Mouse (Mus musculus): ENCODE measurements around the gene Zap70. TPM values are rescaled to one million over a fixed set of nuclear protein-coding genes. Genes with fewer than 3 reads are reported as not detected.

The Zap70 gene
- polyA plus RNA-seq, 1 experiment from 2014 or later: 0.33 TPM

DNA sequence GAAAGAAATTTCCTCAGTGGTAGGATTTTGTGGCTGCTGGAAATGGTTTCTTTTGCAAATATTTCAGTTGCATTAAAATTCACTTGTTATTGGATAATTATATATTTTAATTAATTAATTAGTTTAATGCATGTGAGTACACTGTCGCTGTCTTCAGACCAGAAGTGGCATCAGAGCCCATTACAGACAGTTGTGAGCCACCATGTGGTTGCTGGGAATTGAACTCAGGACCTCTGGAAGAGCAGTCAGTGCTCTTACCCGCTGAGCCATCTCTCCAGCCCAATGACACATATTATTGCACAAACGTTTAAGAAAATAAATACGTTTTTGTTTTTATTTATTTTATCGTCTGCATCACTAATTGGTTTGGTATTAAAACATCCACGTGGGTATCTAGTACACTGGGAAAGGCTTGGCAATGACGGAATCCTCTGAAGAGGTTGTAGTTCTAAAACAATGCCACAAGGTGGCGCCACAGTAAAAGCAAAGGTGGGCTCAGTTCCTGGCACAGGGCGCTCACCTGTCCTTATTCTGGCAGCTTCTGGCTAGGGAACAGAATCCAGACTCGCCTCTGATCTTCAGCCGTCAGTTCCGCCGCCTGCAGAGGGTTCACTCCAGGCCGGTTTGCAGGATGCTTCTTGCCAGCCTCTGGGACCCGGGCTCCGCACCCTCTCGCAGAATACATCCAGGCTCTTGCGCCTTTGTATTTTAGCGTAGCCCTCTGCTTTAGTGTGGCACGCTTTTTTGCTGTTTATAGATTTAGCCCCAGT is 23.0 kb downstream of the Zap70 start:
- peak overlapping the region; percentile 58 for H3K9ac ChIP-seq
- WGBS: 3% methylated on average over 20 of the region's 20 CpGs
- no peaks in the 10 kb centered on the region; the same call in 1 of the 2 replicates for H3K27me3 ChIP-seq (replicated peaks)
- H3K4me1 ChIP-seq: 0 out of 2 replicates have a peak, but pooled peaks cover 5% of the 10 kb centered on the region
- ATAC-seq (ENCODE audit: low FRiP score, low read depth): peak; percentile 76
- H3K27ac ChIP-seq: no peak overlapping the region
- H3K4me2 ChIP-seq (replicated peaks): peak overlapping the region; percentile 86
- peak overlapping the region; percentile 38 for H3K4me3 ChIP-seq
- H3K36me3 ChIP-seq: no peaks in the 10 kb centered on the region
- no peaks in the 10 kb centered on the region for H3K9me3 ChIP-seq

DNA sequence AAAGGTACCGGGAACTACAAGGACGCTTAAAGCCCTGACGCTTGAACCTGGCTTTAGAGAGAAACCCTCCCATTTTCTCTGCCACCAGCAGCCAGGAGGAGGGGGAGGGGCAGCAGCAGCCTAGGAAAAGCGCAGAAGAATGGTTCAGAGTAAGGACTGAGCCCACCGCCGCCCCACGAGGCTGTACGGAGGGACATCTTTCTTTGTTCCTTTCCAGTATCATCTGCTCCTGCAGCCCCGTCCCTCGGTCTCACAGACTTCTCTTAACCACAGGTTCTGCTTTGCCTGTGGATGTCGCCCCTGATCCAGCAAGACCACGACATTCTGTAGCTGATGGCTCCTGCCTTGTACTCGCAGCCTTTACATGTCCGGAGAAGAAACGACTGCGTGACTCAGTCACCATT is 23.6 kb downstream of the Zap70 start:
- 0 out of 2 replicates have a peak, but pooled peaks cover 5% of the 10 kb centered on the region for H3K4me1 ChIP-seq
- WGBS: 1% methylated on average over 16 of the region's 16 CpGs
- H3K27ac ChIP-seq: no peak overlapping the region
- H3K4me2 ChIP-seq (replicated peaks): peak overlapping the region; percentile 86
- no peaks in the 10 kb centered on the region; the same call in 1 of the 2 replicates for H3K27me3 ChIP-seq (replicated peaks)
- H3K4me3 ChIP-seq: peak overlapping the region; percentile 38
- H3K9ac ChIP-seq: peak overlapping the region; percentile 58
- no peaks in the 10 kb centered on the region for H3K36me3 ChIP-seq
- ATAC-seq (ENCODE audit: low FRiP score, low read depth): peak; percentile 73
- no peaks in the 10 kb centered on the region for H3K9me3 ChIP-seq

DNA sequence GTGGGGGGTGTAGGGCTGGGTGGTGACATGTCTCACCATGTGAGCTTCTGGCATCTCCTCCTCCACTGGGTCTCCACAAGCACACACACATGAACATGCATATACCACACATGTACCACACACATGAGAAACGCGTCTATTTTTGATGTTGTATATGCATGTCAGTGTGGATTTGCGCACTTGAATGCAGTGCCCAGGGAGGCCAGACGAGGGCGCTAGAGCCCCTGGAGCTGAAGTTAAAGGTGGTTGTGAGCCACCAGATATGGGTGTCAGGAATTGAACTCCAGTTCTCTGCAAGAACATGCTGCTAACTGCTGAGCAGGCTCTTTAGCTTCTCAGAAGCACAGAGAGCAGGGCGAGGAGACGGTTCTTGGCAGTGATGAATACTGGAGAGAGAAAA is 24.8 kb downstream of the Zap70 start:
- 96% methylated on average over 7 of the region's 7 CpGs for WGBS
- Histone ChIP-seq H3K27ac (no peak overlapping the region), H3K27me3 (replicated peaks) (no peaks in the 10 kb centered on the region; the same call in 1 of the 2 replicates), H3K4me1 (0 out of 2 replicates have a peak, but pooled peaks cover 5% of the 10 kb centered on the region), H3K36me3 (peaks cover 6% of the 10 kb centered on the region), H3K9ac (no peak overlapping the region), H3K4me3 (no peak overlapping the region), H3K9me3 (no peaks in the 10 kb centered on the region), H3K4me2 (replicated peaks) (no peak overlapping the region)
- no peak for ATAC-seq (ENCODE audit: low FRiP score, low read depth)

DNA sequence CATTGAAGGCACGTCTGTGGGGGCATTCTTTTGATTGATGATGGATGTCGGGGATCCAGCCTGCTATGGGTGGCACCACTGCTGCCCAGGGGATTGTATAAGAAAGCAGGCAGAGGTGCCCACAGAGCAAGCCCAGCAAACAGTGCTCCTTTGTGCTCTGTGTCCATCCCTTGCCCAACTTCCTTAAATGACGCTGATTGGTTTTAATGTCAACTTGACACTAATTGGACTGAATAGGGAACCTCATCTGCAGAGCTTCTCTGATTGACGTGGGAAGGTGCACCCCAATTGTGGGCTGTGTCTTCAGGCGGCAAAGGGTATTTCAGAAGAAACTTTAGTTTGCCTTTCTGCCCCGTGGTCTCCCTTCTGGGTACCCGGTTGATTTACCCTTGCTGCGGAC is 27.8 kb downstream of the Zap70 start:
- Histone ChIP-seq H3K9ac (no peak overlapping the region), H3K36me3 (peaks cover 32% of the 10 kb centered on the region), H3K4me1 (0 out of 2 replicates have a peak, but pooled peaks cover 5% of the 10 kb centered on the region), H3K27me3 (replicated peaks) (no peaks in the 10 kb centered on the region; the same call in 1 of the 2 replicates), H3K4me2 (replicated peaks) (no peak overlapping the region), H3K27ac (no peak overlapping the region), H3K9me3 (no peaks in the 10 kb centered on the region), H3K4me3 (no peak overlapping the region)
- WGBS: 77% methylated on average over 8 of the region's 8 CpGs
- no peak for ATAC-seq (ENCODE audit: low FRiP score, low read depth)

DNA sequence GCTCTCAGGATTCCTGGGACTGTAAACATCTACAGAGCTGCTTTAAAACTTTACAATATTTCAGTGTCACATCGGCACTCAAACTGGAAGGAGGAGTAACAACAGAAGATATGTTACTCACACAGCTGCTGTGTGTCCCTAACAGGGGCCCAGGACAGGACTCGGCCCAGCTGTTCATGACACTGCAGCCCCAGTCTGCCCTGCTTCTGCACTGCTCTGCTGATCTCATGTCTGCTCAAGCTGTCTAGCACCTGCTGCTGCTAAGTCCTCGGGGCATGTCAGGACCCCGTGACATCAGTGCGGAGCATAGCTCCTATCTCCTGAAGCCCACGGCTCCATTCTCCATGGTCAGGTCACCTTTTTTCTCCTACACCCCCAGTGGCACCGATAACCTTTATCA is 35.1 kb downstream of the Zap70 start:
- Histone ChIP-seq H3K36me3 (peaks cover 84% of the 10 kb centered on the region), H3K4me3 (no peak overlapping the region), H3K9ac (no peak overlapping the region), H3K27me3 (replicated peaks) (no peaks in the 10 kb centered on the region), H3K4me1 (no peaks in the 10 kb centered on the region), H3K9me3 (no peaks in the 10 kb centered on the region), H3K27ac (no peak overlapping the region), H3K4me2 (replicated peaks) (no peak overlapping the region)
- no peak for ATAC-seq (ENCODE audit: low FRiP score, low read depth)
- WGBS: 94% methylated on average over 7 of the region's 7 CpGs

DNA sequence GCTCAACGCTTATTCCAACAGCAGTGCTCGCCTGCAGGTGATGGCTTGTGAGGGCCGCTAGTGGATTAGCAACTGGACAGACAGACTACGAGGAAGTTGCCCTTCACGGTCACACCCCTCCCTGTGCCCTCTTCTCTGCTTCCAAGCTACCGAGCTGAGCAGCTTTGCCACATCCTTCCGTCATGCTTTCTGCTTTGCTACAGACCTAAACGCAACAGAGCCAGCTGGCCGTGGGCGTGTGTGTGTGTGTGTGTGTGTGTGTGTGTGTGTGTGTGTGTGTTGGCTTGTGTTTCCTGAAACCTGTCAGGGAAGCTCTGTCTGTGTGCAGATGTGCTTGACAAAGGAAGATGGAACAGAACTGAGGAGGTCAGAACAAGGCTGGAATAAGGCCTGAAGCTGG is 35.9 kb downstream of the Zap70 start:
- no peak for ATAC-seq (ENCODE audit: low FRiP score, low read depth)
- no peak overlapping the region for H3K4me2 ChIP-seq (replicated peaks)
- no peak overlapping the region for H3K4me3 ChIP-seq
- peaks cover 88% of the 10 kb centered on the region for H3K36me3 ChIP-seq
- no peak overlapping the region for H3K9ac ChIP-seq
- H3K4me1 ChIP-seq: no peaks in the 10 kb centered on the region
- H3K9me3 ChIP-seq: no peaks in the 10 kb centered on the region
- no peak overlapping the region for H3K27ac ChIP-seq
- no peaks in the 10 kb centered on the region for H3K27me3 ChIP-seq (replicated peaks)
- 89% methylated on average over 10 of the region's 10 CpGs for WGBS

DNA sequence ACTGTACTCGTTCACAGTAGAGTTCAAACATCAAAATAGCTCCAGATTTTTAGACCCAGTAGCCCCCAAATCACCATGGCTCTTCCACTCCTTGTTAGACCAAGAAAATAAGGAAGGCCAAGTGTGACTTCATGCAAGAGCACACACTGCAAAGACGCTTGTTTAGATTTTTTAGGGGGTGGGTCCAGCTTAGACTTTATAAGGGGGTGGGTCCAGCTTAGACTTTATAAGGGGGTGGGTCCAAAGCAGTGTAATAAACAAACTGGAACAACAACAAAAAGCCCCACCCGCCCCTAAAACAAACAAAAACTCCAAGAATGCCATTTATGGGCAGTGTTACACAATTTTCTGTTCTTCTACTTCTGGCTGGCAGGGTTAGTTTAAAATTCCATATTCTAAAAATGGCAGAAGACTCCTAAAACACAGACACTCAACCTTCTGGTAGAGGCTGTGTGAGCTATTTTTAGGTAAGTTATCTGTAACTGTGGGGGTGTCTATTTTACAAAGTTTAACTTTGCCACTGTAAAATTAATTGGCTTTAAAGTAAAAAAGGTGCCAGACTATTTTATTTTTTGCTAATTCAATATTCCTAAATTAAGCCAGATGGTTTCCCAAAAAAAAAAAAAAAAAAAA is 38.9 kb downstream of the Zap70 start:
- no peak overlapping the region for H3K27ac ChIP-seq
- H3K9ac ChIP-seq: no peak overlapping the region
- H3K27me3 ChIP-seq (replicated peaks): no peaks in the 10 kb centered on the region
- H3K4me1 ChIP-seq: no peaks in the 10 kb centered on the region
- ATAC-seq (ENCODE audit: low FRiP score, low read depth): no peak
- 80% methylated on average over 3 of the region's 3 CpGs for WGBS
- no peak overlapping the region for H3K4me3 ChIP-seq
- peaks cover 84% of the 10 kb centered on the region for H3K36me3 ChIP-seq
- no peak overlapping the region for H3K4me2 ChIP-seq (replicated peaks)
- no peaks in the 10 kb centered on the region for H3K9me3 ChIP-seq

DNA sequence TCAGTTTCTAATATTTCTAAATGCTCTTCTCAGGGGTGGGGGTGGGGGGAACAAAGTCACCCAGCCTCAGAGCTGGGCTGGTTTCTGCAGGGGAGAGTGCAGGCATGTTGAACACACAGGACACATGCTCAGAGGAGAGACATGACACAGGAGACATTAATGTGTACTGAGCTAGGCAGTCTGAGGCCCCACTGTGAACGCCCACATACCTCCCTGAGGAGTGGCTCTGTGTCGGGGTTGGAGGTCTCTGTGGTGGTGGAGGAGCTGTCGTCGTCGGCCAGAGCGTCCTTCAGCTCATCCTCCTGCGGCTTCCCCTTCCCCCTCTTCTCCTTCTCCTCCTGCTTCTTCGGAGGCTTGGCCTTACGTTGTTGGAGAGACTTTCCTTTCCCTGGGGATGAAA is 42.7 kb downstream of the Zap70 start:
- Histone ChIP-seq H3K27ac (no peak overlapping the region), H3K36me3 (peaks cover 82% of the 10 kb centered on the region), H3K4me2 (replicated peaks) (no peak overlapping the region), H3K4me3 (no peak overlapping the region), H3K9me3 (no peaks in the 10 kb centered on the region), H3K4me1 (no peaks in the 10 kb centered on the region), H3K27me3 (replicated peaks) (no peaks in the 10 kb centered on the region), H3K9ac (no peak overlapping the region)
- no peak for ATAC-seq (ENCODE audit: low FRiP score, low read depth)
- WGBS: 77% methylated on average over 9 of the region's 9 CpGs

DNA sequence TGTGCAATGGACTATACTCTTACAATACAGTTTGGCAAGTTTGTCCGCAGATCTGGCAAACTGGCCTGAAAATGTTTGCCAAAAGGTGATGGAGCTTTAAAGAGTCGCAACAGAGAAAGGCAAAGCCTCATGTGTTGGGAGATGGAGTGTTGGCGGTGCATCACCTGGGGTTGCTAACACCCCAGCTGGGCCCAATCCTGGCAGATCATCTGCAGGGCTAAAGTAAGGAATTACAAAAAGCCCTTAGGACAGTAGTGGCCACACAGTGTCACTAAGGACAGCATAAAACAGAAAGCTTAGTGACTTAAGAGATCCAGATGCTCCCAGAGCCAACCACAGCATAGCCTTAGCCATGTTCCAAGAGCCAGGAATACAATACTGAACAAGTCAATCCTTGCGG is 43.2 kb downstream of the Zap70 start:
- no peak overlapping the region for H3K27ac ChIP-seq
- ATAC-seq (ENCODE audit: low FRiP score, low read depth): no peak
- no peaks in the 10 kb centered on the region for H3K4me1 ChIP-seq
- H3K4me3 ChIP-seq: no peak overlapping the region
- H3K27me3 ChIP-seq (replicated peaks): no peaks in the 10 kb centered on the region
- H3K36me3 ChIP-seq: peaks cover 82% of the 10 kb centered on the region
- H3K4me2 ChIP-seq (replicated peaks): no peak overlapping the region
- no peaks in the 10 kb centered on the region for H3K9me3 ChIP-seq
- 97% methylated on average over 4 of the region's 4 CpGs for WGBS
- H3K9ac ChIP-seq: no peak overlapping the region

DNA sequence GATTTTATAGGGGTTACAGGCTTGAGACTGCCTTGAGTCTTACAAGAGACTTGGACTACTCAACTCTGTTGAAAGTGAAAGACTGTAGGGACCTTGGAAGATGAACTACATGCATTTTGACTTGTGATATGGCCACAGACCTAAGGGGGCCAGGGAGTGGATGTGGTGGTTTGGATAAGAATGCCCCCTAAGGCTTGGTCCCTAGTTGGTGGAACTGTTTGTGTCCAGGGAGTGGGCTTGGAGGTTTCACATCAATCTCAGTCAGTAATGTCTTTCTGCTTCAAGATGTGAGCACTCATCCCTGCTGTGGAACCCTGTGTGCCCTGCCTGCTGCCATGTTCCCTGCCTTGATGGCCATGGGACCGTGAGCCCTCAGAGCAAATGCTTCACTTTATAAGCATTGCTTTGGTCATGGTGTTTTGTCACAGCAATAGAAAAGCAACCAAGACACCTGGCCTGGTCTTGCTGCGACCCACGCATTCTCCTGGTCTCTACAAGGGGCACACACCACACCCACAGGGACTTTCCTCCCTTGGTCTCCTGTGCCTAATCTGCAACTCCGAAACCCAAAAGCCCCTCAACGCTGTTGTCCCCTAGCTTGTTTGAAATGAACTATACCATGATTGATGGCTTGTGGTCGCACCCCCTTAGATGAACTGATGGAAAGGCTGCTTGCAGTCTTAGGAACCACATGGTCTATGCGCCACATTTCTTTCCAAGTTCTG is 44.7 kb downstream of the Zap70 start:
- Histone ChIP-seq H3K4me1 (no peaks in the 10 kb centered on the region), H3K4me2 (replicated peaks) (no peak overlapping the region), H3K9me3 (no peaks in the 10 kb centered on the region), H3K36me3 (peaks cover 92% of the 10 kb centered on the region), H3K9ac (no peak overlapping the region), H3K27ac (no peak overlapping the region), H3K27me3 (replicated peaks) (no peaks in the 10 kb centered on the region), H3K4me3 (no peak overlapping the region)
- WGBS: 97% methylated on average over 7 of the region's 7 CpGs
- ATAC-seq (ENCODE audit: low FRiP score, low read depth): no peak

DNA sequence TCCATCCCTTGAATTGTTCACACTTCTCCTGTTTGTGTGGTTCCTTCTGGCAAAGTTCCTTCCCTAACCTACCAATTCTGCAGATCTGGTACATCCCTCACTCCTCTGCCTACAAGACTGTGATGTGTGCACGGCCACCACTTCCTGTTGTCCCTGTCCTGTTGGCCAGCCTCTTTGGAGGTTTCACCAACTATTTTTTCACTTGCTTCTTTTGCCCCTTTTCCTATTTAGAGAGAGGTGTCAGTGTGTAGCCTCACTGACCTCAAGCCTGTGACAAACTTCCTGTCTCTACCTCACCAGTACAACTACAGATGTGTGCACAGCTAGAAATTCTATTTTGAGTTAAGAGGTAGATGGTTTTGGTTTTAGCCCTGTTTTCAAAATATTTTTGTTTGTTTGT is 45.5 kb downstream of the Zap70 start:
- H3K4me2 ChIP-seq (replicated peaks): no peak overlapping the region
- no peak overlapping the region for H3K27ac ChIP-seq
- WGBS: 83% methylated on average over 1 of the region's 1 CpGs
- no peaks in the 10 kb centered on the region for H3K9me3 ChIP-seq
- ATAC-seq (ENCODE audit: low FRiP score, low read depth): no peak
- H3K36me3 ChIP-seq: peaks cover 92% of the 10 kb centered on the region
- H3K9ac ChIP-seq: no peak overlapping the region
- H3K4me3 ChIP-seq: no peak overlapping the region
- no peaks in the 10 kb centered on the region for H3K27me3 ChIP-seq (replicated peaks)
- no peaks in the 10 kb centered on the region for H3K4me1 ChIP-seq

DNA sequence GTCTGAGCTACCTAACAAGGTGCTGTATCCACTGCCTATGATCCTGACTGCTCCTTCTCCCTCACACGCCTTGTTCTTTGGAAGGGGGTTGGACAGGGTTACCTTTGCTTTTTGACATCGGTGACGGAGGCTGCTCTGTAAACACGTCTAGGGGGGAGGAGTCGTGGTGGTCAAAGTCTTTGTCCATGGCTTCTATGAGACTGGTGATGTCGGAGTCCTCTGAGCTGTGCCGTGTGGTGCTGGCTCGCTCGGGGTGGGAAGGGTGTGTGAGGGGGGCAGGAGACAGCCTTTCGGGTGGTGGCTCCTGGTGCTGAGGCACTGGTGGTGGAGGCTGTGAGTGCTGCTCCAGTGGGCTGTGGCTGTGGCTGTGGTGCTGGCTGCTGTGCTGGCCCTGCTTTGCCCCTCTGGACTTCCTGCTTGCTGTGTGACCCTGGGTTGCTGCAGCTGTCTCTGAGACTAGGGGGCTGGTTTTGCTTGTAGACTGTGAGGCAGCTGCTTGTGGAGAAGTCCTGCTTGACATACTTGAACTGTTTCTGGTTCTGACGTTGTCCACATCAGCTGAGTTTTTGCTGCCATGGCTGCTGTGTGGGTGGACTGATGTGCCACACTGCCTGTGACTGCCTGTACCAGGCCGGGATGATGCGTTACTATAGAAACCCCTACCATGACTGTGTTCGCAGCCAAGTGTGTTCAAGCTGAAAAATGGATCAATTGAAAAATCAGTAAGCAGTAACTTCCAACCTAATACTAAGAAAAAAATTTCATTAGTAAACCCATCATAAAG is 46.4 kb downstream of the Zap70 start:
- Histone ChIP-seq H3K36me3 (peaks cover 90% of the 10 kb centered on the region), H3K4me3 (no peak overlapping the region), H3K4me1 (no peaks in the 10 kb centered on the region), H3K4me2 (replicated peaks) (no peak overlapping the region), H3K9me3 (no peaks in the 10 kb centered on the region), H3K27me3 (replicated peaks) (no peaks in the 10 kb centered on the region), H3K9ac (no peak overlapping the region), H3K27ac (no peak overlapping the region)
- WGBS: 95% methylated on average over 14 of the region's 14 CpGs
- ATAC-seq (ENCODE audit: low FRiP score, low read depth): no peak
